Mouse (Mus musculus): ENCODE data around the gene Vwf. TPM values are rescaled to one million over a fixed set of nuclear protein-coding genes. Genes with fewer than 3 reads are reported as not detected.

The Vwf gene
- polyA plus RNA-seq, 1 experiment from 2014 or later: 5.1 TPM

DNA sequence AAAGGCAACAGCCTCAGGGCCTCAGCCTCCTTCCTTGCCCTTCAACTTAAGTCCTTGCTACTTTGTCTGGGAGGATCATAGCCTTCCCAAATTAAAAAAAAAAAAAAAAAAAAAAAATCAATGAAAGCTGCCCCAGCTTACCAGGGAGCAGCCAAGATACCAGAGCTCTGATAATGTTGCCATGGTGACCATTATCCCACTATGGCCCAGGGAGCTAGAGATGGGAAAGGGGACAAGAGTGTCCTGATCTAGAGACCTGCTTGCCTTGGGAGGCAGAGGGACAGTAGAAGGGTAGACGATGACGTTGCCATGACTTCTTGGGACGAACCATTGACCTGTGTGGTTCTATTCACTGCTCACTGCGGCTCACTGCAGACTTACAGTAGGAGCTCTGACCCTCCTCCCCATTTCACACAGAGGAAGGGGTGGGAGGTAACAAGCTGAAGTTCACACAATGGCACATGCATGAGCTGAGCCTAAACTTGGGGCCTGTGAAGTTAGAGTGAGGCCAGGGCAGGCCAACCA, 39.5 kb downstream of the Vwf start:
- Histone ChIP-seq H3K4me2 (no peak overlapping the region), H3K36me3 (no peaks in the 10 kb centered on the region), H3K27me3 (peaks cover 9% of the 10 kb centered on the region; the same call in 1 of the 2 replicates), H3K9ac (replicated peaks) (no peak overlapping the region), H3K4me1 (replicated peaks) (peaks cover 14% of the 10 kb centered on the region), H3K4me3 (replicated peaks) (no peak overlapping the region), H3K27ac (no peak overlapping the region), H3K9me3 (no peaks in the 10 kb centered on the region)
- ATAC-seq (ENCODE audit: insufficient number of reproducible peaks, insufficient read depth, low FRiP score, low TSS enrichment, low read depth): no peak
- WGBS: 92% methylated on average over 4 of the region's 4 CpGs

DNA sequence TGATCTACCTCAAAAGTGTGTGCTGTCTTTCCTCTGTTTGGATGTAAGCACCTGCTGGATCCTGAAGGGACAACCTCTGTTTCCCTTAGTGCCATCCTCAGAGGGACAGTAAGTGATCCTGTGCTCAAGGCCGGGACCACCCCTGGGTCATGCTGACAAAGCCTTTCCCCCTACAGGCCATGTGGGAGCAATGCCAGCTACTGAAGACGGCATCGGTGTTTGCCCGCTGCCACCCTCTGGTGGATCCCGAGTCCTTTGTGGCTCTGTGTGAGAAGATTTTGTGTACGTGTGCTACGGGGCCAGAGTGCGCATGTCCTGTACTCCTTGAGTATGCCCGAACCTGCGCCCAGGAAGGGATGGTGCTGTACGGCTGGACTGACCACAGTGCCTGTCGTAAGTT, 41.7 kb downstream of the Vwf start:
- Histone ChIP-seq H3K4me2 (no peak overlapping the region), H3K4me3 (replicated peaks) (no peak overlapping the region), H3K27me3 (peaks cover 11% of the 10 kb centered on the region; the same call in 1 of the 2 replicates), H3K9me3 (no peaks in the 10 kb centered on the region), H3K36me3 (no peaks in the 10 kb centered on the region), H3K4me1 (replicated peaks) (peaks cover 14% of the 10 kb centered on the region), H3K27ac (no peak overlapping the region), H3K9ac (replicated peaks) (no peak overlapping the region)
- no peak for ATAC-seq (ENCODE audit: insufficient number of reproducible peaks, insufficient read depth, low FRiP score, low TSS enrichment, low read depth)
- WGBS: 90% methylated on average over 12 of the region's 12 CpGs

DNA sequence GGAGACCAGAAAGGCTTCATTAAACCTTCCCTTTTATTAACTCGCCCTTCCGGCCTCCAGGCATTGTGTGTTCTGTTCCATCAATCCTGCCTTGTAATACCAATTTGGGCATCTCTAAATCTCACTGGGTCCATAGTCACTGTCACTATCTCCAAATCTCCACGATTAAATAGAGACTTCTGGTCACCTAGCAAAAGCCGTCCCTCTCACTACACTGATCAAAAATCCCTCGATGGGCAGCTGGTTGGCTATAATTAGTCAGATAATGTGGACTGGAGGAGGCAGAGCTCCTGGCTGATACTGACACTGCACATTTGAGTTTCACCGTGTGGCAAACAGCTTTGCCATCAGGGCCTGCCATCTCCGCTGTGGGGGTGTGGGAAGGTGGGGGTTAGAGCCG, 42.5 kb downstream of the Vwf start:
- Histone ChIP-seq H3K4me1 (replicated peaks) (peaks cover 14% of the 10 kb centered on the region), H3K4me2 (no peak overlapping the region), H3K36me3 (no peaks in the 10 kb centered on the region), H3K27me3 (peaks cover 11% of the 10 kb centered on the region; the same call in 1 of the 2 replicates), H3K4me3 (replicated peaks) (no peak overlapping the region), H3K27ac (no peak overlapping the region), H3K9me3 (no peaks in the 10 kb centered on the region), H3K9ac (replicated peaks) (no peak overlapping the region)
- ATAC-seq (ENCODE audit: insufficient number of reproducible peaks, insufficient read depth, low FRiP score, low TSS enrichment, low read depth): no peak
- WGBS: 70% methylated on average over 8 of the region's 8 CpGs

DNA sequence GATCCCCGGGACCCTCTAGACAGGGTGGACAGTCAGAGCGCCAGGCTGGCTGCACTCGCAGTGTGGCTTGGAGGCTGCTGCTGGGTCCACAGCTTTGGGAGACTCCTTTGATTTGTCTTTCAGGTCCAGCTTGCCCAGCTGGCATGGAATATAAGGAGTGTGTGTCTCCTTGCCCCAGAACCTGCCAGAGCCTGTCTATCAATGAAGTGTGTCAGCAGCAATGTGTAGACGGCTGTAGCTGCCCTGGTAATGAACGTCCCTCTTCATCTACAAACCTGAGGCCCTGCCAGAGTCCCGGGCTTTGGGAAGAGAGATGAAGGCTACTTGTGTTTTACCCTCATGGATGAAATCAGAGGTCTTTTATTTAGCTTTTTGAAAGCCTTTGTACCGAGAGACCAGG, 43.5 kb downstream of the Vwf start:
- no peak overlapping the region for H3K27ac ChIP-seq
- no peaks in the 10 kb centered on the region for H3K9me3 ChIP-seq
- no peaks in the 10 kb centered on the region for H3K36me3 ChIP-seq
- H3K27me3 ChIP-seq: peaks cover 11% of the 10 kb centered on the region; the same call in 1 of the 2 replicates
- no peak overlapping the region for H3K4me2 ChIP-seq
- peaks cover 12% of the 10 kb centered on the region for H3K4me1 ChIP-seq (replicated peaks)
- 83% methylated on average over 7 of the region's 7 CpGs for WGBS
- no peak overlapping the region for H3K9ac ChIP-seq (replicated peaks)
- H3K4me3 ChIP-seq (replicated peaks): no peak overlapping the region
- ATAC-seq (ENCODE audit: insufficient number of reproducible peaks, insufficient read depth, low FRiP score, low TSS enrichment, low read depth): no peak

DNA sequence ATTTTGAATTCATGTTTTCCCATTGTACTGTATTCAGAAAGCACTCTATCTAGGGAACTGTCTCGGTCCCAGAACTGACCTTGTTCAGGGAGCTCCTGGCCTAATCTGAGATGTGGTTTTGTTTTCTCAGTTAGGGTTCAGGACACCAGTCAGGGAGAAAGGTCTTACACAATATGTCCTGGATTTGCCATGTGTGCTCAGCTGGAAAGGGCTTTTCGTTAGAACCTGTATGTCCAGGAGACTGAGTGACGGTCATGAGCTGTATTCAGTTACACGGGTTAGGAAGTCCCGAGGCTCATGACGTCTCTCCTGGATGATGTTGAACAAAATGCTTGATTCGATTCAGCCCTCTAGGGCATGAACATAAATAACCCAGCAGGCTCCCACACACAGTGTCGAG, 43.9 kb downstream of the Vwf start:
- Histone ChIP-seq H3K9ac (replicated peaks) (no peak overlapping the region), H3K9me3 (no peaks in the 10 kb centered on the region), H3K27ac (no peak overlapping the region), H3K4me3 (replicated peaks) (no peak overlapping the region), H3K4me1 (replicated peaks) (peaks cover 8% of the 10 kb centered on the region), H3K36me3 (no peaks in the 10 kb centered on the region), H3K27me3 (peaks cover 11% of the 10 kb centered on the region; the same call in 1 of the 2 replicates), H3K4me2 (no peak overlapping the region)
- 76% methylated on average over 8 of the region's 8 CpGs for WGBS
- ATAC-seq (ENCODE audit: insufficient number of reproducible peaks, insufficient read depth, low FRiP score, low TSS enrichment, low read depth): no peak

DNA sequence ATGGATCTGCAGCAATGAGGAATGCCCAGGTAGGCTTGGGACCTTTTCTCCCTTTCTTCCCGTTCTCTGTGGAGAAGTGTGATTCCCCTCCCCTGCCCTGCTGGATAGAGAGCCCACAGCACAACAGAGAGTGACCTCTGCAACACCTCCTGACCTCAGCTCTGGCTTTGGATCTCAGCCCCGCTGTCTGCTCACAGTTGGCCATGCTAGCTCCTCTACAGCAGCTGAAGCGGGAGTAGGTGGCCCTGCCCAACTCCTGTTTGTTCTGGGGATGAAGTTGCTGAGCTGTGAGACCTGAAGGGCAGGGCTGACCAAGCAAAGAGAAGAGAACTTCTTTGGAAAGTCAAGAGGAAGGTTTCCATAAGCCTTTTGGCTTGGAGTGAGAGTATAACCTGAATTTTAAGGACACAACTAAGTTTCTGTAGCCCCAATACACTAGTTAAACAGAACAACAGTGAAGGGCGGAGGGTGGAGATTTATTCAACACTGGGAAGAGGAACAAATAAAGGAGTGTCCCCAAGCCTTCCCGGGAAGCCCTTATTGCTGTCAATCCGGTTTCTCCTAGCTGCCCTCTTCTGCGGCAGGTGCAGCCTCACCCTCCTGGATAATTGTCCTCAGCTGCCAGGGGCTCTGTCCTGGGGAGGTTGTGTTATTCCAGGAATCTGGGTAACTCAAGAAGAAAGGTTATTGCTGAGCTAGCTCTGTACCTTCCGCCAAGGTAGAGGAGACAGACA, 45.2 kb downstream of the Vwf start:
- ATAC-seq (ENCODE audit: insufficient number of reproducible peaks, insufficient read depth, low FRiP score, low TSS enrichment, low read depth): no peak
- Histone ChIP-seq H3K4me2 (no peak overlapping the region), H3K27me3 (peaks cover 11% of the 10 kb centered on the region; the same call in 1 of the 2 replicates), H3K4me3 (replicated peaks) (no peak overlapping the region), H3K9ac (replicated peaks) (no peak overlapping the region), H3K36me3 (no peaks in the 10 kb centered on the region), H3K27ac (no peak overlapping the region), H3K4me1 (replicated peaks) (peaks cover 4% of the 10 kb centered on the region), H3K9me3 (no peaks in the 10 kb centered on the region)
- WGBS: 60% methylated on average over 8 of the region's 8 CpGs

DNA sequence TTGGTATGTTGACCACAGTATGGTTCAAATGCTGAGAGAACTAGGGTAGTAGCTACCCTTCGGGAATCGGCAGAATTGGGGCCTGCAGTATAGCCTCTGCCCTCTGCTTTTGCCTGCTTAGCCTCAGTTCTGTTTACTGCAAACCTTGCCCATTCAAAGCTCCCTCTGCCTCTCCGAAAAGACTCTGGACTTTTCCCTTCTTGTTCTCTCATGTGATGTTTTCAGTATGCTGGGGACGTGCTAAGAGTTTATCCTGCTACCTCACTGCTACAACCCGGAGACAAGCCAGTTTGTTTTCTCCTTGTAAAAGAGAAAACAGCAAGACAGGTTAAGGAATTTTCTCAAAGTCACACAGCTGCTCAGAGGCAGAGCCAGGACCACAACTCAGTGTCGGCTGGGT, 46.0 kb downstream of the Vwf start:
- peaks cover 11% of the 10 kb centered on the region; the same call in 1 of the 2 replicates for H3K27me3 ChIP-seq
- no peak overlapping the region for H3K27ac ChIP-seq
- H3K4me2 ChIP-seq: no peak overlapping the region
- ATAC-seq (ENCODE audit: insufficient number of reproducible peaks, insufficient read depth, low FRiP score, low TSS enrichment, low read depth): no peak
- H3K4me1 ChIP-seq (replicated peaks): peaks cover 3% of the 10 kb centered on the region
- no peaks in the 10 kb centered on the region for H3K9me3 ChIP-seq
- H3K4me3 ChIP-seq (replicated peaks): no peak overlapping the region
- H3K36me3 ChIP-seq: no peaks in the 10 kb centered on the region
- 90% methylated on average over 6 of the region's 6 CpGs for WGBS
- no peak overlapping the region for H3K9ac ChIP-seq (replicated peaks)

DNA sequence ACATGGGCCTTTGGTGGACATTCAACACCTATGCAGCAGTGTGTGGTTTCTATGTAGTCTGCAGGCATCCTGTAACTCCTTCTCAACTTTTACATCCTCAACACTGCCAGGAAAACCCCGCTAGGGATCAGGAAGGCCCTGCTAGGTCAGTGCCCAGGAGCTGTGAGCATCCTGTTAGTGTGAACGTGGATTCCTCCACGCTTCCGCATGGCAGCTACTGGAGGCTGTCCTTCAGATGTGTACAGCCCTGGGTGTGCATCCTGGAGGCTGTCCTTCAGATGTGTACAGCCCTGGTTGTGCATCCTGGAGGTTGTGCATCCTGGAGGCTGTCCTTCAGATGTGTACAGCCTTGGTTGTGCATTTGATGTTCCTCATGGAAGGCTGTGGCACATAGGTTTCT, 47.7 kb downstream of the Vwf start:
- no peak overlapping the region for H3K4me2 ChIP-seq
- no peak for ATAC-seq (ENCODE audit: insufficient number of reproducible peaks, insufficient read depth, low FRiP score, low TSS enrichment, low read depth)
- H3K27ac ChIP-seq: no peak overlapping the region
- peaks cover 11% of the 10 kb centered on the region; the same call in 1 of the 2 replicates for H3K27me3 ChIP-seq
- H3K4me1 ChIP-seq (replicated peaks): no peaks in the 10 kb centered on the region; the same call in none of the 2 replicates
- H3K9ac ChIP-seq (replicated peaks): no peak overlapping the region
- 86% methylated on average over 4 of the region's 4 CpGs for WGBS
- H3K9me3 ChIP-seq: no peaks in the 10 kb centered on the region
- no peak overlapping the region for H3K4me3 ChIP-seq (replicated peaks)
- H3K36me3 ChIP-seq: no peaks in the 10 kb centered on the region

DNA sequence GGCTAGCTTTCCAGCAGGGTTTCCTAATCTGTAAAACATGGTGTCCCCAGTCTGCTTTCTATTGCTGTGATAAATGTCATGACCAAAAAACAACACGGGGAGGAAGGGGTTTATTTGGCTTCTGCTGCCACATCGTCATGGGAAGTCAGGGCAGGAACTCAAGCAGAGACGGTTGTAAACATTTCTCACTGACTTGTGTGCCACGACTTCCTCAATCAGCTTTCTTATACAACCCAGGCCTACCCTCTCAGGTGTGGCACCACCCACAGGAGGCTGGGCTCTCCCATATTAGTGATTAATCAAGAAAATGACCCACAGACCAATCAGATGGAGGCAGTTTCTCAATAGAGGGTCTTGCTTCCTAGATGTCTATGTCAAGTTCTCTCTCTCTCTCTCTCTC, 48.3 kb downstream of the Vwf start:
- peaks cover 9% of the 10 kb centered on the region; the same call in 1 of the 2 replicates for H3K27me3 ChIP-seq
- no peak overlapping the region for H3K27ac ChIP-seq
- no peak overlapping the region for H3K9ac ChIP-seq (replicated peaks)

DNA sequence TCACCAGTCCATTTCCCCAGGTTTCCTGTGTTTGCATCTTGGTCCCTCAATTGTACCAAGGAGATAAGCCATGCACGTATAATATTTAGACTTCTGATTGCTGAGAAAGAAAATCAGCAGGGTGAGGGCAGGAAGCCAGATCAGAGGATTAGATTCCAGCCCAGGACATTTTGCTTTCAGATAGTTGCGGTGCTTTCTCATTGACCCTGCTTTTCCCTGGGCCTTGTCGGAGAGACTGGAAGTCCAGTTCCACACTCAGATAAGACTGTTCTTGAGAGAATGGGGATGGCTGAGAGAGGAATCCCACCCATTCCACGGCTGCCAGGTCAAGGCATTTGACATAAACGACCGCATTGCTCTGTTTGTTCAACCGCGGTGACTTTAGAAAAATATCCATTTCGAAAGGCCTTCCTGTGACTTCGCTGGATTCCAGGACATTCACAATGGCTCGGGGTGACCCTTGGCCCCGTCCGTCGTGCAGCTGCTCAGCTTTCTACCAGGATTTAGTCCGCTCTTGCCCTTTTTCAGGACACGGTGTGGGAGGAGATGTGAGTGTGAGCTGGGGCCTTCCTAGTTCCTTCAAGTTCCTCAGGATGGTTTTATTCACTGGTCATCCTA, 50.2 kb downstream of the Vwf start:
- no peak overlapping the region for H3K4me3 ChIP-seq (replicated peaks)
- H3K27me3 ChIP-seq: no peaks in the 10 kb centered on the region; the same call in 1 of the 2 replicates
- ATAC-seq (ENCODE audit: insufficient number of reproducible peaks, insufficient read depth, low FRiP score, low TSS enrichment, low read depth): no peak
- H3K27ac ChIP-seq: no peak overlapping the region
- peaks cover 1% of the 10 kb centered on the region for H3K4me1 ChIP-seq (replicated peaks)
- no peak overlapping the region for H3K4me2 ChIP-seq
- no peaks in the 10 kb centered on the region for H3K36me3 ChIP-seq
- no peaks in the 10 kb centered on the region for H3K9me3 ChIP-seq
- no peak overlapping the region for H3K9ac ChIP-seq (replicated peaks)
- WGBS: 85% methylated on average over 16 of the region's 16 CpGs

More for the DNA sequence above, 48.3 kb downstream of the Vwf start:
- no peak for ATAC-seq (ENCODE audit: insufficient number of reproducible peaks, insufficient read depth, low FRiP score, low TSS enrichment, low read depth)
- Histone ChIP-seq H3K4me2 (no peak overlapping the region), H3K4me1 (replicated peaks) (no peaks in the 10 kb centered on the region; the same call in none of the 2 replicates), H3K4me3 (replicated peaks) (no peak overlapping the region), H3K36me3 (no peaks in the 10 kb centered on the region), H3K9me3 (no peaks in the 10 kb centered on the region)
- WGBS: 19% methylated on average over 4 of the region's 4 CpGs

DNA sequence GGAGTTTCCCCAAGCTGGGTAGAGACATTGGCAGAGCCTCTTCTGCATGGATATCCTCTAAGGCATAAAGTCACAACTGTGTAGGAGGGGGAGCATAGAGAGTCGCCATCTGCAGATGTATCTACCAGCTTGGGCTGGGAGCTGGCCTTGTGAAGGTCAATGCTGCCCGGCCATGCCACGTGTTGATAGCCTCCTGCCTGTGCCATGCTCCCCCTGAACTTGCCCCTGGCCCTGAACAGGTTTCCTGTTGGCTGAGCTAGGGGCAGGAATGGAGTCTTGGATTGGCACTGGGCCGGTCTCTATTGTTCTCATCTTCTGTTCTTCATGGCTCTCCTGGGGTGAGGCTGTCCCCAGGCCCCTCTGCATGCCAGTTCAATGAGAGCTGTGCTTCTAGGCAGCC, 51.1 kb downstream of the Vwf start:
- Histone ChIP-seq H3K27ac (no peak overlapping the region), H3K9ac (replicated peaks) (no peak overlapping the region), H3K27me3 (peaks cover 8% of the 10 kb centered on the region), H3K4me1 (replicated peaks) (peaks cover 6% of the 10 kb centered on the region), H3K36me3 (no peaks in the 10 kb centered on the region), H3K4me2 (no peak overlapping the region), H3K9me3 (no peaks in the 10 kb centered on the region), H3K4me3 (replicated peaks) (no peak overlapping the region)
- WGBS: 88% methylated on average over 4 of the region's 4 CpGs
- ATAC-seq (ENCODE audit: insufficient number of reproducible peaks, insufficient read depth, low FRiP score, low TSS enrichment, low read depth): no peak
